Mouse (Mus musculus) limb, embryonic 14.5 days (tissue): ENCODE measurements around the gene Apobec1. TPM values are rescaled to one million over a fixed set of nuclear protein-coding genes. Genes with fewer than 3 reads are reported as not detected.

Source experiments
- ATAC-seq: fragments of 200-750 bp; cut with Nextera tagmentation; 2 replicates; pipeline ENCODE4 v1.8.0; 2017; ENCODE audit warnings: low read depth, moderate number of reproducible peaks, moderate TSS enrichment; ENCODE audit not compliant: low FRiP score
- DNase-seq: peaks from one replicate; pipeline ENCODE4 v3.0.0-alpha.2; 2015; ENCODE audit warnings: low spot score
- H3K27ac ChIP-seq: fragments of 300-500 bp; sonication (generic); replicated peaks from 2 replicates; pipeline ENCODE4 v1.5.1; 2014; ENCODE audit warnings: low read depth, mild to moderate bottlenecking, low read length, moderate library complexity, mixed read lengths
- H3K27me3 ChIP-seq: fragments of 300-500 bp; sonication (generic); 2 replicates; pipeline ENCODE4 v1.6.1; 2014; ENCODE audit warnings: low read length, mixed read lengths; ENCODE audit not compliant: control insufficient read depth, insufficient read depth
- H3K36me3 ChIP-seq: fragments of 300-500 bp; sonication (generic); 2 replicates; pipeline ENCODE4 v1.6.1; 2014; ENCODE audit warnings: mild to moderate bottlenecking, low read length, moderate library complexity, mixed read lengths; ENCODE audit not compliant: control insufficient read depth, insufficient read depth
- H3K4me1 ChIP-seq: fragments of 300-500 bp; sonication (generic); 2 replicates; pipeline ENCODE4 v1.6.1; 2014; ENCODE audit warnings: antibody characterized with exemption, low read length, mixed read lengths; ENCODE audit not compliant: control insufficient read depth, insufficient read depth
- H3K4me2 ChIP-seq: fragments of 300-500 bp; sonication (generic); replicated peaks from 2 replicates; pipeline ENCODE4 v1.6.1; 2014; ENCODE audit warnings: low read depth, mild to moderate bottlenecking, low read length, moderate library complexity; ENCODE audit not compliant: severe bottlenecking
- H3K4me3 ChIP-seq: fragments of 300-500 bp; sonication (generic); replicated peaks from 2 replicates; pipeline ENCODE4 v1.5.1; 2014; ENCODE audit warnings: low read length
- H3K9ac ChIP-seq: fragments of 300-500 bp; sonication (generic); 2 replicates; pipeline ENCODE4 v1.6.1; 2014; ENCODE audit warnings: mild to moderate bottlenecking, low read depth, low read length, moderate library complexity; ENCODE audit not compliant: severe bottlenecking
- H3K9me3 ChIP-seq: fragments of 300-500 bp; sonication (generic); 2 replicates; pipeline ENCODE4 v1.6.1; 2016; ENCODE audit warnings: low read length; ENCODE audit not compliant: control insufficient read depth
- POLR2A ChIP-seq: fragments of 200-500 bp; IDR thresholded peaks from 2 replicates; pipeline ENCODE4 v1.8.0; 2012; ENCODE audit warnings: inconsistent platforms, mild to moderate bottlenecking, moderate library complexity, borderline replicate concordance; ENCODE audit not compliant: insufficient read depth, insufficient read length; ENCODE audit errors: extremely low read depth
- WGBS: fragments of 180-500 bp; shearing (Covaris S2); extraction: QIAGEN DNeasy Blood & Tissue Kit; methylation state at CpG from one replicate; pipeline ENCODE4 v1.1.7; 2014; 5-methylcytosine and 5-hydroxymethylcytosine counted together
- polyA plus RNA-seq, 2 experiments: library from polyadenylated mRNA; depleted of rRNA in 1 of 2; stranded (reverse) in 1 of 2; unstranded in 1 of 2; fragments of >200 nt; fragmentation: Nextera tagmentation in 1 of 2; extraction: Ambion mirVana in 1 of 2; gene quantifications; 2 replicates each; pipeline versions ENCODE4 v1.2.1 to v1.2.3; 2012 to 2014

Gene Apobec1
- polyA plus RNA-seq, 2 experiments = 3.5 to 7.2 TPM

DNA sequence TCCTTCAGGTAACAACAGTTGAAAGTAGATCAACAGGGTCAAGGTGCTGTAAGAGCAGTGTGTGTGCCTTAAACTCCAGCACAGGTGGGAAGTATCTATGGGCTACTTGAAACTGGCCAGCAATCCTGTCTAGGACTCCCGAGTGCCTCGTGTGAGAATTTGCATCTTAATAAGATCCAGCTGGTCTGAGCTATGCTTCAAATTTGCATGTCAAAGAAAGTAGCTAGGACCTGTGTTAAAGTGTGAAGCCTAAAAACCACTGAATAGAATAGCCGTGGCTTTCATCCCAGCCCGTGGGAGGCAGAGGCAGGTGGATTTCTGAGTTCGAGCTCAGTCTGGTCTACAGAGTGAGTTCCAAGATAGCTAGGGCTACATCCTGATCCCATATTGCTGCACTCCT lies 22.2 kb upstream of the Apobec1 start:
- Histone ChIP-seq H3K9me3 (no peaks in the 10 kb centered on the region), H3K27ac (no peak overlapping the region), H3K27me3 (no peaks in the 10 kb centered on the region), H3K36me3 (no peaks in the 10 kb centered on the region), H3K4me3 (no peak overlapping the region), H3K9ac (no peak overlapping the region), H3K4me2 (no peak overlapping the region), H3K4me1 (no peaks in the 10 kb centered on the region)
- ATAC-seq (no peak), DNase-seq (no peak)
- TF ChIP-seq POLR2A = no peak
- 52% methylated on average over 5 of the region's 5 CpGs for WGBS

DNA sequence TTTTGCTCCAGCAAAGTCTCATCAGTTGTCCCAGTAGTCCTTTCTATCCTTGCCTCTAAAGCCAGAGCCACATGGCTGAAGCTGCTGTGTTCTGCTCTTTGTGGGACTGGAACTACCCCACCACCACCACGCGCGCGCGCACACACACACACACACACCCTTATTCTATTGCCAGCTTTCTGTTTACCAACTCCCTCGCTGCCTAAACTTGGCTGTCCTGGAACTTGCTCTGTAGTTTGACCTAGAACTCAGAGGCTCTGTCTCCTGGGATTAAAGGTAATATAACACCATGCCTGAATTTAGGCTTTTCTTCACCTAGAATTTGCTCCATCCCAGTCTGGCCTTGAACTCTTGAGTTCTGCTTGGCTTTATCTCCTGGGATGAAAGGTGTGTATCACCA lies 18.8 kb upstream of the Apobec1 start:
- H3K9me3 ChIP-seq = no peaks in the 10 kb centered on the region

DNA sequence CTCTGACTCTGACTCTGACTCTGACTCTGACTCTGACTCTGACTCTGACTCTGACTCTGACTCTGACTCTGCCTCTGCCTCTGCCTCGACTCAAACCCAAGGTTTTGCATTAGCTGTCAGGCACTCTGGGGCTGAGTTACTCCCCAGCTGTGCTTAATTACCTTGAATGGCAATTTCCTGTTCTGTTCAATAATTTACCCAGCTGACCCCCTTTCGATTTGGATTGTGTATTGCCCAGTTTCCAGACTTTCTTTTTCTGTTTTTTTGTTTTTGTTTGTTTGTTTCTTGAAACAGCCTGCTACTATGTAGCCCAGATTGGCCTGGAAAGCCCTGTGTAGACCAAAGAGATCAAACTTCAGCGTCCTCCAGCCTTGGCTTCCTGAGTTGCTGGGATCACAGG lies 13.8 kb upstream of the Apobec1 start:
- no peak for TF ChIP-seq POLR2A
- H3K9ac ChIP-seq = no peak overlapping the region
- WGBS = 47% methylated on average over 3 of the region's 3 CpGs
- no peak overlapping the region for H3K4me3 ChIP-seq
- no peaks in the 10 kb centered on the region for H3K27me3 ChIP-seq
- DNase-seq (no peak), ATAC-seq (no peak)
- H3K9me3 ChIP-seq = no peaks in the 10 kb centered on the region
- no peak overlapping the region for H3K4me2 ChIP-seq
- no peaks in the 10 kb centered on the region for H3K36me3 ChIP-seq
- no peak overlapping the region for H3K27ac ChIP-seq
- H3K4me1 ChIP-seq = no peaks in the 10 kb centered on the region

More for the DNA sequence above, 18.8 kb upstream of the Apobec1 start:
- Histone ChIP-seq H3K4me1 (no peaks in the 10 kb centered on the region), H3K36me3 (no peaks in the 10 kb centered on the region), H3K27ac (no peak overlapping the region), H3K4me2 (no peak overlapping the region), H3K4me3 (no peak overlapping the region), H3K9ac (no peak overlapping the region), H3K27me3 (no peaks in the 10 kb centered on the region)
- 91% methylated on average over 6 of the region's 6 CpGs for WGBS
- TF ChIP-seq POLR2A = no peak
- no peak for DNase-seq
- ATAC-seq = no peak

DNA sequence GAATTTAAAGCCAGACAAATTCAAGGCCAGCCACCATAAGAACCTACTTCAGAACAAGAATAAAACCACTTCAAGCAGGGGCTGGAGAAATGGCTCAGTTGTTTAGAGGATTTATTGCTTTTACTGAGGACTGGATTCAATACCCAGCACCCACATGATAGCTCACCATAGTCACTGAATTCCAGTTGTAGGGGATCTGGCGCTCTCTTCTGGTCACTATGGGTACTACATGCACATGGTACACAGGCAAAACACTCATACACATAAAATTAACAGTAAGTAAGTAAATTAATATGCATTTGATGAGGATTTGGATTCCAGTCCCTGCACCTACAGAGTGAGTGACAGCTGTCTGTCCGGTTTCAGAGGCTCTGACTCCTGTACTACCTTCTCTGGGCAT lies 11.8 kb upstream of the Apobec1 start:
- Histone ChIP-seq H3K4me3 (no peak overlapping the region), H3K27me3 (no peaks in the 10 kb centered on the region), H3K9ac (no peak overlapping the region), H3K9me3 (no peaks in the 10 kb centered on the region), H3K4me2 (no peak overlapping the region), H3K36me3 (no peaks in the 10 kb centered on the region), H3K4me1 (no peaks in the 10 kb centered on the region), H3K27ac (no peak overlapping the region)
- no peak for TF ChIP-seq POLR2A
- WGBS = 54% methylated on average over 2 of the region's 2 CpGs
- no peak for DNase-seq
- no peak for ATAC-seq

DNA sequence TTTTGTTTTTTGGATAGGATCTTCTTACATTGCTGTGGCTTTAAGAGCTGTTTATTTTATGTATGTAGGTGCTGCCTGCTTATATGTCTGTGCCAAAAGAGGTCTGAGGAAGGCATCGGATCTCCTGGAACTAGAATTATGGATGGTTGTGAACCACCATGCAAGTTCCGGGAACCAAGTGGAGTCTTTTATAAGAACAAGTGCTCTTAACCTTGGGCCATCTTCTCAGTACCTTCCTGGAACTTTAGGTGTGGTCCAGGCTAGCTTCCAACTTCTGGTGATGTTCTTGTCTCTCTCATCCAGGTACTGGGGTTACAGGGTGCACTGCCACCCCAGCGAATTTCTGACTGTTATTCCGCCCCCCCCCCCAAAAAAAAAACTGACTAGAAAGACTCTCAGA lies 10.2 kb upstream of the Apobec1 start:
- 74% methylated on average over 4 of the region's 4 CpGs for WGBS
- Histone ChIP-seq H3K27me3 (no peaks in the 10 kb centered on the region), H3K36me3 (no peaks in the 10 kb centered on the region), H3K4me1 (no peaks in the 10 kb centered on the region), H3K4me2 (no peak overlapping the region), H3K27ac (no peak overlapping the region), H3K9ac (no peak overlapping the region), H3K4me3 (no peak overlapping the region), H3K9me3 (no peaks in the 10 kb centered on the region)
- no peak for TF ChIP-seq POLR2A
- DNase-seq (no peak), ATAC-seq (no peak)

DNA sequence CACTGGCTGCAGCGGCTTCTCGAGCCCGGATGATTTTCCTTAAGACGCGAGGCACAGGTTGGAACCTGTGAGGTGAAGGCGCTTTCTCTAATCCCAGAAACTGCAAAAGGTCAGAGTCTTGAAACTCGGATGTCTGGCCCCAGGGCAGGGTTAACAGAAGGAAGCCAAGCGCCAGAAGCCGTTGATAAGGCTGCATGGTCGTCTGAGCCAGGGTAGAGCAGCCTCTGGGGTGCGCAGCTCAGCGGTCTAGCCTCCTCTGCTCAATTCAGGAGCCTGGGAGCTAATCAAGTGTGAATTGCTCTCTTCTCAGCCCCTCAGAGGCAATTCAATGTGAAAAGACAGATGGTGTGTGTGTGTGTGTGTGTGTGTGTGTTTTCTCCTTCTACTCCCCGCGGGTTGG lies 7.5 kb upstream of the Apobec1 start, which contains the start of gene Gdf3:
TSS of gene Gdf3 (minus strand) at position 317 of the 400 bp plus-strand sequence.
- Histone ChIP-seq H3K27ac (no peak within 1 kb of the TSS), H3K27me3 (no peaks in the 10 kb centered on the region), H3K9ac (no peak within 1 kb of the TSS), H3K36me3 (no peaks in the 10 kb centered on the region), H3K4me3 (no peak within 1 kb of the TSS), H3K4me1 (no peaks in the 10 kb centered on the region), H3K9me3 (no peaks in the 10 kb centered on the region), H3K4me2 (no peak within 1 kb of the TSS)
- TF ChIP-seq POLR2A = no peak
- ATAC-seq (no peak), DNase-seq (no peak)
- 58% methylated on average over 14 of the region's 14 CpGs for WGBS
